Mouse (Mus musculus) kidney, embryonic 16.5 days (tissue): ENCODE results near the gene Cyp39a1. TPM values are rescaled to one million over a fixed set of nuclear protein-coding genes. Genes with fewer than 3 reads are reported as not detected.

Experiments used
- ATAC-seq: fragments of 200-750 bp; cut with Nextera tagmentation; 2 replicates; pipeline ENCODE4 v1.8.0; 2017; ENCODE audit warnings: moderate TSS enrichment; ENCODE audit not compliant: low FRiP score, low TSS enrichment
- H3K27ac ChIP-seq: fragments of 300-500 bp; sonication (generic); 2 replicates; pipeline ENCODE4 v1.5.1; 2014; ENCODE audit warnings: low read length
- H3K27me3 ChIP-seq: fragments of 300-500 bp; sonication (generic); 2 replicates; pipeline ENCODE4 v1.6.1; 2014; ENCODE audit warnings: low read length, control low read depth, mixed read lengths; ENCODE audit not compliant: insufficient read depth
- H3K36me3 ChIP-seq: fragments of 300-500 bp; sonication (generic); 2 replicates; pipeline ENCODE4 v1.6.1; 2014; ENCODE audit warnings: low read length, control low read depth, mixed read lengths; ENCODE audit not compliant: insufficient read depth
- H3K4me1 ChIP-seq: fragments of 300-500 bp; sonication (generic); 2 replicates; pipeline ENCODE4 v1.6.1; 2014; ENCODE audit warnings: low read length, control low read depth, mixed read lengths; ENCODE audit not compliant: insufficient read depth
- H3K4me2 ChIP-seq: fragments of 300-500 bp; sonication (generic); replicated peaks from 2 replicates; pipeline ENCODE4 v1.6.1; 2014; ENCODE audit warnings: low read depth, low read length
- H3K4me3 ChIP-seq: fragments of 300-500 bp; sonication (generic); 2 replicates; pipeline ENCODE4 v1.5.1; 2014; ENCODE audit warnings: mild to moderate bottlenecking, low read length
- H3K9ac ChIP-seq: fragments of 300-500 bp; sonication (generic); replicated peaks from 2 replicates; pipeline ENCODE4 v1.6.1; 2014; ENCODE audit warnings: low read length
- H3K9me3 ChIP-seq: fragments of 300-500 bp; sonication (generic); 2 replicates; pipeline ENCODE4 v1.6.1; 2016; ENCODE audit warnings: low read length, control low read depth
- WGBS: fragments of 180-500 bp; shearing (Covaris S2); extraction: QIAGEN DNeasy Blood & Tissue Kit; methylation state at CpG from one replicate; pipeline ENCODE4 v1.1.7; 2014; 5-methylcytosine and 5-hydroxymethylcytosine counted together
- polyA plus RNA-seq: library from polyadenylated mRNA; unstranded; fragments of >200 nt; fragmentation: Nextera tagmentation; extraction: Ambion mirVana; gene quantifications from 2 replicates; pipeline ENCODE4 v1.2.1, GENCODE M21; 2015

The Cyp39a1 gene
- polyA plus RNA-seq, 1 experiment from 2014 or later, result 26.4 TPM

- no peak overlapping the region for H3K4me3 ChIP-seq
- no peak overlapping the region for H3K9ac ChIP-seq
- H3K9me3 ChIP-seq, result no peaks in the 10 kb centered on the region
- H3K4me1 ChIP-seq, result peaks cover 5% of the 10 kb centered on the region; the same call in 1 of the 2 replicates
- H3K36me3 ChIP-seq, result peaks cover 3% of the 10 kb centered on the region
- no peak overlapping the region for H3K27ac ChIP-seq
- no peak for ATAC-seq
- no peak overlapping the region for H3K4me2 ChIP-seq
- WGBS, result 76% methylated on average over 1 of the region's 1 CpGs
- no peaks in the 10 kb centered on the region for H3K27me3 ChIP-seq
Measured at GRCm38 (mm10) chr17:43675228-43675627, 8.0 kb downstream of the Cyp39a1 start.

DNA sequence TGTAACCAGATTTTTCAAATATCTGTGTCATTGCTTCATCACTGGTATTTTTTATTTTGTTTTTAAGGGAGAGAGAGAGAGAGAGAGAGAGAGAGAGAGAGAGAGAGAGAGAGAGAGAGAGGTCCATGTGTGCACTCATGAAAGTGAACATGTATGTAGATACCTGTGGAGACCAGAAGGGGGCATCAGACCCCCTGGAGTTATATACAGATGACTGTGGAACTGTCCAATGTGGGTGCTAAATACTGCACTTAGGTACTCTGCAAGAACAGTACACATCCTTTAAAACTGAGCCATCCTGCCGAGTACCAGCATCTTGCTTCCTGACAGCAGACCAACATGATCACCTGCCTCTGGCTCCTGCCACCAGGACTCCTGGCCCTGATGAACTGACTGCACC lies 9.0 kb downstream of the Cyp39a1 start:
- Histone ChIP-seq H3K27me3 (no peaks in the 10 kb centered on the region), H3K4me2 (no peak overlapping the region), H3K9ac (no peak overlapping the region), H3K36me3 (peaks cover 10% of the 10 kb centered on the region), H3K4me1 (peaks cover 5% of the 10 kb centered on the region; the same call in 1 of the 2 replicates), H3K27ac (no peak overlapping the region), H3K4me3 (no peak overlapping the region), H3K9me3 (no peaks in the 10 kb centered on the region)
- ATAC-seq, result no peak
- 88% methylated on average over 1 of the region's 1 CpGs for WGBS

GRCm38 (mm10) chr17:43677317-43677716 lies 10.1 kb downstream of the Cyp39a1 start:
- Histone ChIP-seq H3K4me3 (no peak overlapping the region), H3K9ac (no peak overlapping the region), H3K4me2 (no peak overlapping the region), H3K9me3 (no peaks in the 10 kb centered on the region), H3K36me3 (peaks cover 13% of the 10 kb centered on the region), H3K4me1 (peaks cover 5% of the 10 kb centered on the region; the same call in 1 of the 2 replicates), H3K27ac (no peak overlapping the region), H3K27me3 (no peaks in the 10 kb centered on the region)
- WGBS, result 33% methylated on average over 1 of the region's 1 CpGs
- ATAC-seq, result no peak

DNA sequence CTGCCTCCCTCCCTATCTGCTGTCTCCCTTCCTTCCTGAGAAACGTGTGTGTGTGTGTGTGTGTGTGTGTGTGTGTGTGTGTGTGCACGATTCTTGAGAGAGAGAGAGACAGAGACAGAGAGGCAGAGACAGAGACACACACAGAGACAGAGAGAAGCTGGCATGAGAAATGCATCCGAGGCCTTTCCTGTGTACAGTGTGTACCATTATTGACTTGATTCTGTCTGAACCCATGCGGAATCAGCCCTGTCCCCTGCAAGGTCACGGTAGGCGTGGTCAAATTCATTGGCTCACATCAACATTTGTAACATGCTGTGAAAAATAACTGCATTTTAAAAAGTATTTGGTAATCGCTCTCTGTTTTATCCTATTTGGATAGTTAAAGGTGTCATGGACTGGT lies 16.9 kb downstream of the Cyp39a1 start:
- no peaks in the 10 kb centered on the region for H3K4me1 ChIP-seq
- no peak overlapping the region for H3K27ac ChIP-seq
- H3K4me2 ChIP-seq, result no peak overlapping the region
- H3K9ac ChIP-seq, result no peak overlapping the region
- peaks cover 13% of the 10 kb centered on the region for H3K36me3 ChIP-seq
- WGBS, result 90% methylated on average over 6 of the region's 7 CpGs
- H3K27me3 ChIP-seq, result no peaks in the 10 kb centered on the region
- no peak for ATAC-seq
- no peaks in the 10 kb centered on the region for H3K9me3 ChIP-seq
- H3K4me3 ChIP-seq, result no peak overlapping the region

DNA sequence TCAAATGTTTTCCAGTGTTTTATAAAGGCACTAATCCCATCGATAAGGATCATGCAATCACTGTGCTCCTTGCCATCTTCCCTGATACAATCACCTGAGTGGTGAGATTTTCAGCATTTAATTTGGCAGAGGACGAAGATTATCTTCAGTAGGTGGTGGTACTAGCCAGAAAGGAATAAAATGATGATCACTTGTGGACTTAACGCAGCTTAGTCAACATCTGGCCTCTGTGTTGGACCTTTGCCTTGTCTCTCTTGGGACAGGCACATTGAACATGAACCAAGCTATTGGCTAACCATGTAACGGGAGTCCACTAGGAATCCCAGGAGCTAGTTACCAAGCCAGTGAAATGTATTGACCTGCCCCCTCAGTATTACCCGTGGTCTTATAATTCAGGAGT lies 17.4 kb downstream of the Cyp39a1 start:
- Histone ChIP-seq H3K36me3 (peaks cover 13% of the 10 kb centered on the region), H3K27me3 (no peaks in the 10 kb centered on the region), H3K4me3 (no peak overlapping the region), H3K9me3 (no peaks in the 10 kb centered on the region), H3K4me2 (no peak overlapping the region), H3K9ac (no peak overlapping the region), H3K27ac (no peak overlapping the region), H3K4me1 (no peaks in the 10 kb centered on the region)
- WGBS, result 89% methylated on average over 5 of the region's 5 CpGs
- no peak for ATAC-seq

GRCm38 (mm10) chr17:43689591-43689990 lies 22.4 kb downstream of the Cyp39a1 start:
- H3K36me3 ChIP-seq, result peaks cover 3% of the 10 kb centered on the region; the same call in 1 of the 2 replicates

GRCm38 (mm10) chr17:43698997-43699649 lies 31.9 kb downstream of the Cyp39a1 start:
- Histone ChIP-seq H3K27ac (no peak overlapping the region), H3K36me3 (peaks cover 10% of the 10 kb centered on the region; the same call in 1 of the 2 replicates), H3K4me2 (no peak overlapping the region)

More at GRCm38 (mm10) chr17:43689591-43689990, 22.4 kb downstream of the Cyp39a1 start:
- WGBS, result 70% methylated on average over 9 of the region's 9 CpGs
- H3K4me1 ChIP-seq, result no peaks in the 10 kb centered on the region
- no peak overlapping the region for H3K27ac ChIP-seq
- H3K9ac ChIP-seq, result no peak overlapping the region
- H3K4me3 ChIP-seq, result no peak overlapping the region
- no peak for ATAC-seq
- H3K4me2 ChIP-seq, result no peak overlapping the region
- H3K9me3 ChIP-seq, result no peaks in the 10 kb centered on the region
- H3K27me3 ChIP-seq, result no peaks in the 10 kb centered on the region

DNA sequence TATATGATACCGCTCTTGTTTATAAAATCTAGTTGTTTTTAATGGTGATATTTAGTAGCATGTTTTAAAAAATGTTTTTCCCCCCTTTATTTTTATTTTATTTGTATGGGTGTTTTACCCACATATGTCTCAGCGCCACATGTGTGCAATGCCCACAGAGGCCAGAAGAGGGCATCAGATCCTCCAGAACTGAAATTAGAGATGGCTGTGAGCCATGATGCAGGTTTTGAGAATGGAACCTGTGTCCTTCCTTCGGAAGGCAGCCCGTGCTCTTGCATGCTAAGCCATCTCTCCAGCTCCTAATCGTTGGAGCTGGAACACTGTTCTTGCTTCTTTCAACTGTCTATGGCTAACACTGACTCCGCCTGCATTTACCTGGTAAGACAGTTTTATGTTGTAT lies 33.8 kb downstream of the Cyp39a1 start:
- no peaks in the 10 kb centered on the region for H3K27me3 ChIP-seq
- no peak overlapping the region for H3K4me3 ChIP-seq
- ATAC-seq, result no peak
- H3K4me2 ChIP-seq, result no peak overlapping the region
- H3K9me3 ChIP-seq, result peaks cover 4% of the 10 kb centered on the region
- WGBS, result 77% methylated on average over 6 of the region's 6 CpGs
- no peak overlapping the region for H3K27ac ChIP-seq
- no peaks in the 10 kb centered on the region for H3K4me1 ChIP-seq
- no peak overlapping the region for H3K9ac ChIP-seq
- peaks cover 5% of the 10 kb centered on the region; the same call in 1 of the 2 replicates for H3K36me3 ChIP-seq

More at GRCm38 (mm10) chr17:43698997-43699649, 31.9 kb downstream of the Cyp39a1 start:
- Histone ChIP-seq H3K4me1 (no peaks in the 10 kb centered on the region), H3K27me3 (no peaks in the 10 kb centered on the region), H3K9ac (no peak overlapping the region), H3K4me3 (no peak overlapping the region), H3K9me3 (peaks cover 6% of the 10 kb centered on the region)
- WGBS, result 44% methylated on average over 14 of the region's 14 CpGs
- ATAC-seq, result 0 out of 2 replicates have a peak, but pooled peaks have one; percentile 39

DNA sequence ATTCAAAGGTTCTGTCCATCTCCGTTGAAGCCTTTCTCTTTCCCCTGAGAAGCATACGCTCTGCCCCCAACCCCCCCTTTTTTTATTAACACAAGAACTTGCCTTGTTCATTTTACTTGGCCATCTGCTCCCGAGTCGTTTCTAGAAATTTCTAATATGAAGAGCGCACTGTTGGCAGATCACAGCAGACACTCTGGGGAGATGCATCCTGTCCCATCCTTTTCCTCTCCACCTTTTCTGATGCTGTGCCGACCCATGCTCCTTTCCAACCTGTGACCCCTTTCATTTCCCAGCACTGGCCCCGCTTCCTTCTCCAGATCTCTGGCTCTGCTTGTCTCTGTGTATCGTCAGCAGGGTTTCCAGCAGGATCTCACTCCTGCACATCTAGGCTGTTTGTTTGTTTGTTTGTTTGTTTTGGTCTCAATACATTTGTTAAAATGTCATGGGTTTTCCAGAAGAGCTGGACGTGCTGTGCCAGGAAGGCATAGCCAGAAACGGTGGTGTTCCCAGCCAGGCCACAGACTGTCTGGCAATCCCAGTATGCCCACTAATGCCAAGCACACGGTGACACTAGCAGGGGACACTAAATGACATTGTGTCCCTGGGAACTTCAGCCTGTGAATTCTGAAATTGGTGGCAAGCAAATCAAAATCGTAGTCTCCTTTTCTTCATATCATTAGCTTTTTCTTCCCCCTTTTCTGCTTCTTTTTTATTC lies 37.1 kb downstream of the Cyp39a1 start:
- H3K4me2 ChIP-seq, result no peak overlapping the region
- H3K9me3 ChIP-seq, result no peaks in the 10 kb centered on the region
- H3K27me3 ChIP-seq, result no peaks in the 10 kb centered on the region
- no peak overlapping the region for H3K9ac ChIP-seq
- no peak overlapping the region for H3K4me3 ChIP-seq
- H3K36me3 ChIP-seq, result no peaks in the 10 kb centered on the region
- H3K4me1 ChIP-seq, result no peaks in the 10 kb centered on the region
- no peak for ATAC-seq
- 88% methylated on average over 12 of the region's 12 CpGs for WGBS
- no peak overlapping the region for H3K27ac ChIP-seq

DNA sequence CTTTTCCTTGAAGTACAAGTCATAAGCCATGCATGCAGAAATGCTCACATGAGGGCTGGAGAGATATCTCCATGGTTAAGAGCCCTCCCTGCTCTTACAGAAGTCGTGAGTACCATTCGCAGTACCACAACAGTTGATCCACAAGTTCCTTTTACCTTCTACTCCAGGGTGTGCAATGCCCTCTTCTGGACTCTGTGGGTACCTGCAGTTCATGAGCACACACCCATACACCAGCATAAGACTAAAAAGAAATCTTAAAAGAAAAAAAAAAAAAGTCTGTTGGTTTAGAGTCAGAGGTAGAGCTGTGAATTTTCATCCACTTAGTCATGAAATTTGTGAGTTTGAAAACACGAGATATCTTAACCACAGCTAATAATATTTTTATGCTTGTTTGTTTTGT lies 39.5 kb downstream of the Cyp39a1 start:
- no peak overlapping the region for H3K4me3 ChIP-seq
- H3K27me3 ChIP-seq, result no peaks in the 10 kb centered on the region
- no peak for ATAC-seq
- no peaks in the 10 kb centered on the region for H3K9me3 ChIP-seq
- H3K36me3 ChIP-seq, result no peaks in the 10 kb centered on the region
- no peak overlapping the region for H3K9ac ChIP-seq
- no peak overlapping the region for H3K27ac ChIP-seq
- WGBS, result 95% methylated on average over 3 of the region's 3 CpGs
- no peak overlapping the region for H3K4me2 ChIP-seq
- no peaks in the 10 kb centered on the region for H3K4me1 ChIP-seq
